Mouse (Mus musculus) hematopoietic stem cell, adult 5-6 weeks (primary cell): ENCODE measurements at regions not wholly inside any gene's neighbourhood (a gene's known extent, or its start where the extent isn't known, plus 50 kb on each side); places are given as distances from the start of the nearest gene placed in this dataset.

Experiments
- ATAC-seq, 2 experiments: fragments of 125-278 bp in 1 of 2; replicated peaks in 1 of 2; 2 replicates each; pipeline ENCODE4 v1.8.0; 2016 to 2017; ENCODE audit warnings: inconsistent platforms in 2 of 2, mild to moderate bottlenecking in 2 of 2, moderate number of reproducible peaks in 2 of 2, low read depth in 1 of 2, moderate TSS enrichment in 1 of 2; ENCODE audit not compliant: low FRiP score in 2 of 2, poor library complexity in 2 of 2, severe bottlenecking in 2 of 2, insufficient read depth in 1 of 2, low TSS enrichment in 1 of 2

- ATAC-seq = no peak
Measured at GRCm38 (mm10) chr8:90192856-90193255, 155.3 kb downstream of the Tox3 start.

- no peak for ATAC-seq
Measured at GRCm38 (mm10) chr8:90182807-90183206, 165.3 kb downstream of the Tox3 start.

- ATAC-seq = no peak
Measured at GRCm38 (mm10) chr8:90176771-90177170, 171.4 kb downstream of the Tox3 start.

- no peak for ATAC-seq
Measured at GRCm38 (mm10) chr8:90176335-90176734, 171.8 kb downstream of the Tox3 start.

GRCm38 (mm10) chr8:90166639-90167038 lies 181.5 kb downstream of the Tox3 start:
- ATAC-seq = no peak

GRCm38 (mm10) chr8:90151477-90151876 lies 196.7 kb downstream of the Tox3 start:
- no peak for ATAC-seq

GRCm38 (mm10) chr8:90149903-90150302 lies 198.2 kb downstream of the Tox3 start:
- no peak for ATAC-seq

GRCm38 (mm10) chr8:90134626-90135025 lies 213.5 kb downstream of the Tox3 start:
- ATAC-seq = no peak

- no peak for ATAC-seq
Measured at GRCm38 (mm10) chr8:90130704-90131267, 217.4 kb downstream of the Tox3 start.

GRCm38 (mm10) chr8:90125426-90125825 lies 222.7 kb downstream of the Tox3 start:
- no peak for ATAC-seq

GRCm38 (mm10) chr8:90123101-90123500 lies 225.0 kb downstream of the Tox3 start:
- ATAC-seq = no peak

- ATAC-seq = no peak
Measured at GRCm38 (mm10) chr8:90121935-90122334, 226.2 kb downstream of the Tox3 start.

- no peak for ATAC-seq
Measured at GRCm38 (mm10) chr8:90121017-90121416, 227.1 kb downstream of the Tox3 start.

- ATAC-seq = no peak
Measured at GRCm38 (mm10) chr8:90115436-90115835, 232.7 kb downstream of the Tox3 start.

GRCm38 (mm10) chr8:90100509-90100908 lies 247.6 kb downstream of the Tox3 start:
- ATAC-seq = no peak

GRCm38 (mm10) chr8:90082630-90083029 lies 265.5 kb downstream of the Tox3 start:
- no peak for ATAC-seq

- ATAC-seq = no peak
Measured at GRCm38 (mm10) chr8:90076381-90076780, 271.8 kb downstream of the Tox3 start.

GRCm38 (mm10) chr8:90075796-90076195 lies 272.3 kb downstream of the Tox3 start:
- no peak for ATAC-seq

GRCm38 (mm10) chr8:90070006-90070405 lies 278.1 kb downstream of the Tox3 start:
- no peak for ATAC-seq
